Mouse (Mus musculus): ENCODE results near the gene Ccdc114.
"Not testable (repeated sequence)": the region's sequence is repeated elsewhere in the genome, so short reads cannot be mapped to it uniquely, and the experiment has no call there.

Ccdc114 gene

GRCm38 (mm10) chr7:45919083-45919671 lies 4.7 kb upstream of the Ccdc114 start:
- DNase-seq, result peak; percentile 36

DNA sequence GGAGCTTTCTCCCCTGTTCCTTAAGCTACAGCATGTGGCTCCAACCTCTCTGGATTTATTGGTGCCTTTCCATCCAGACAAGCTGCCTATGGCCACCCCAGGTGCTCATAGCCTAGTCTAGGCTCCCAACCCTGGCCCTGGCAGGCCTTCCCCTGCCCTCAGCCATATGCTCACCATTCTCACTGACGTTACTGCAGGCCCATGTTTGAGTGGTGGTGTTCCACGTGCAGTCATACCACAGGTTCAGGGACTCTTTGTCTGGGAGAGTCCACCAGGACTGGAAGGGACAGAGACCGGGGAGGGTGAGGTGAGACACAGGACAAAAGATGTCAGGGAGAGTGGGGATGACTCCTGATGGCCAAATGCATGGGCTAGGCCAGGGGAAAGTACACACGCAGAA lies 4.1 kb upstream of the Ccdc114 start:
- no peak for DNase-seq

- peak; percentile 43 for DNase-seq
Observed at GRCm38 (mm10) chr7:45920583-45921241, 3.2 kb upstream of the Ccdc114 start.

DNA sequence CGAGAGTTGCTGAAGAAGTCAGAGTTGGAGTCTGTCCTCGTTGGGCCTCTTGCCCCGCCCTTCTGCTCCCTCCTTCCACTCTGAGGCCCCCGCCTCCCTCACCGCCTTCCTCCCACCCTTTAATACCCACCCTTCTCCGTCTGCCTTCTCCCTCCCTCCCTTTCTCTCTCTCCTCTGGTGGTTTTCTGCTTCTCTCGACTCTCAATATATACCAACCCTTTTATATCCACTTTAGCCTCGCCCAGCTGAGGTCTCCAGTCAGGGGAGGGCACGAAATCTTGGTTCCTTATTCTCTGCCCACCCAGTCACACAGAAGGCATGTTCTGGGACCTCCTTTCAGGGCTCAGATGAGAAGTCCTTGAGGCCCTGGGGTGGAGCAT lies 2.6 kb upstream of the Ccdc114 start, which contains the start of gene Emp3:
TSS of gene Emp3 (minus strand) at position 163 of the 380 bp plus-strand sequence.
- peak; percentile 80 for DNase-seq

- DNase-seq, result no peak
Observed at GRCm38 (mm10) chr7:45921950-45922600, 1.8 kb upstream of the Ccdc114 start.

GRCm38 (mm10) chr7:45922928-45923761 lies 727 bp upstream of the Ccdc114 start:
- DNase-seq, result peak; percentile 97

GRCm38 (mm10) chr7:45924429-45924816 lies 551 bp downstream of the Ccdc114 start:
- peak; percentile 69 for DNase-seq

DNA sequence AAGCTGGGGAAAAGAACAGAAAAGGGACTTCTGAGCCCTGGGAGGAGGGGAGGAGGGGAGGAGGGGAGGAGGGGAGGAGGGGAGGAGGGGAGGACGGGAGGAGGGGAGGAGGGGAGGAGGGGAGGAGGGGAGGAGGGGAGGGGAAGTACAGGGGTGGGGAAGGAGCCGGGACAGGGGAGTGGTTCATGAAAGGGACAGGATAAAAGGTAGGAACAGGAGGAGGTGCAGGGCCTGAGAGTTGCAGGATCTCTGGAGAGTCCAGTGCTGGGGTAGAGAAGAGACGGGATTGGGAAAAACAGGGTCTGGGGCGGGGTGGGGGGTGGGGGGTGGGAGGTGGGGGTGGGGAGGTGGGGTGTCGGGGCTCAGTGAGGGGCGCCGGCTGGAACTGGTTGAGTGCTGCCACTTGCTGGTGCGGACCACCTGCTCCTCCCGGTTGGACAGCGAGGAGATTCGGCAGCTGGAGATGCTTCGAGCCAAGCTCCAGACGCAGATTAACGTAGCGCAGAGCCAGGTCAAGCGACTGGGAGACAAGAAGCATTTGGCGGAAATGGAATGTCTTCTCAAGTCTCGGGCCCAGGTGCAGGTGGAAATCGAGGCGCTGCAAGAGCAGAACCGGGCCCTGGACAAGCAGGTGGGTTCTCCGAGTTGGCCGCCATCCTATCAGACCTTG lies 4.9 kb downstream of the Ccdc114 start:
- peak; percentile 24 for DNase-seq

DNA sequence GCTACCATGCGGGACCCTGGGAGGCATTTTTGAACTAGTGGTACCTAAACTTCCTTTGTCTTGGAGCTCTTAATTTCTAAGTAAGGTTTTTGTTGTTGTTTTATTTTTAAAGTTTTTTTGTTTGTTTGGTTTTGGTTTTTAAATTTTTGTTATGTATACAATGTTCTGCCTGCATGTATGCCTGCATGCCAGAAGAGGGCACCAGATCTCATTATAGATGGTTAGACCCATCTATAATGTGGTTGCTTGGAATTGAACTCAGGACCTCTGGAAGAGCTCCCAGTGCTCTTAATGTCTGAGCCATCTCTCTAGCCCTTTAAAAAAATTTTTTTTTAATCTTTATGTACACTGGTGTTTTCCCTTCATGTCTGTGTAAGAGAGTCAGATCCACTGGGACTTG lies 5.8 kb downstream of the Ccdc114 start:
- DNase-seq, result no peak

DNA sequence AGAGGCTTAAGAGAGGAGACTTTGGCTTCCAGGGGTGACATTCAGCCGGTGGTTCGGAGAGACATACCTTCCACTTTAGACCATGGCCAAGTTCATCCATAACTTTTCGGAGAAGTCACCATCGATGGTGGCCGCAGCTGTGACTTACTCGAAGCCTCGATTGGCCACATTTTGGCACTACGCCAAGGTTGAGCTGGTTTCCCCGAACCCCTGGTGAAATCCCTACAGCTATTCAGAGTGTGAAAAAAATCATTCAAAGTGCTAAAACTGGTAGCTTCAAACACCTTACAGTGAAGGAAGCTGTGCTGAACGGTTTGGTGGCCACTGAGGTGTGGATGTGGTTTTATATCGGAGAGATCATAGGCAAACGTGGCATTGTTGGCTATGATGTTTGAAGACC lies 9.9 kb downstream of the Ccdc114 start:
- DNase-seq, result not testable (repeated sequence)

DNA sequence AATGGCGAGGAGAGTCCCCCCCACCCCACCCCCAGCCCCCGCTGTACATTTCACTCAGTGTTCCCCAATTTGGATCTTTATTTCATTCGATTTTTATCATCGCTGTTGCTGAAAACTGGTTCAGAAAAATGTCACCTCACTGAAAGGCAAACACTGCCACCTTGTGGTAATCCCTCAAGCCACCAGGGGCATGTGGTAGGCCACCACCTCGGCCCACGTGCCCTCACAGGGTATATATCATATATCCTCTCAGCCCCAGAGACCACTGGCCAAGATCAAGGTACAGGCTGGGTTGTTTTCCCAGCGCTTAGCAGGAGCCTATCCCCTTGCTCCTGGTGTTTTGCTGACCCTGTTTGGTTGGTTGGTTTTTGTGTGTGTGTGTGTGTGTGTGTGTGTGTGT lies 11.2 kb downstream of the Ccdc114 start:
- DNase-seq, result peak; percentile 82

GRCm38 (mm10) chr7:45939836-45940235 lies 16.0 kb downstream of the Ccdc114 start:
- DNase-seq, result peak; percentile 45

DNA sequence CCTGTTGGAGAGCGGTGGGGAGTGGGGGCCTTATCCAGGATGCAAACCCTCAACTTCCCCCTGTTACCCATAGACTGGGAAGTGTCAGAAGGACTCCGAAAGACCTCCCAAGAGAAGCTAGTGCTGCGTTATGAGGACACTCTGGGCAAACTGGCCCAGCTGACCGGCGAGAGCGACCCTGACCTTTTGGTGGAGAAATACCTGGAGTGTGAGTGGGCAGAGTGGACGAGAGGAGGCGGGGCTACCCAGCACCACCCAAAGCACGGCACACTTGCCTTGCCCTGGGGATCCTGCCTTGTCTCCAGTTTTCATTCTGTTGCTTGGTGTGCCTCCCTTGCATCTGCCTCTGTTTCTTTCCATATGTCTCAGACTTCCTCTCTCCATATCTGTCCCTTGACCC lies 18.1 kb downstream of the Ccdc114 start:
- no peak for DNase-seq

DNA sequence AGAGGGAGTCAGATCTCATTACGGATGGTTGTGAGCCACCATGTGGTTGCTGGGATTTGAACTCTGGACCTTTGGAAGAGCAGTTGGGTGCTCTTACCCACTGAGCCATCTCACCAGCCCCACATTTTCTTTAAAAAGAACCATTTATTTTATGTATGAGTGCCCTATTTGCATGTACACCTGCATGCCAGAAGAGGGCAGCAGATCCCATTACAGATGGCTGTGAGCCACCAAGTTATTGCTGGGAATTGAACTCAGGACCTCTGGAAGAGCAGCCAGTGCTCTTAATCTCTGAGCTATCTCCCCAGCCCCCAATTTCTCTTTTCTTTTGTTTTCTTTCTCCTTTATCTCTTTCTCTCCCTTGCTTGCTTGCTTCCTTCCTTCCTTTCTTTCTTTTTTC lies 19.4 kb downstream of the Ccdc114 start:
- not testable (repeated sequence) for DNase-seq

GRCm38 (mm10) chr7:45949061-45949460 lies 25.2 kb downstream of the Ccdc114 start:
- DNase-seq, result no peak

GRCm38 (mm10) chr7:45956611-45957010 lies 32.7 kb downstream of the Ccdc114 start:
- DNase-seq, result no peak

DNA sequence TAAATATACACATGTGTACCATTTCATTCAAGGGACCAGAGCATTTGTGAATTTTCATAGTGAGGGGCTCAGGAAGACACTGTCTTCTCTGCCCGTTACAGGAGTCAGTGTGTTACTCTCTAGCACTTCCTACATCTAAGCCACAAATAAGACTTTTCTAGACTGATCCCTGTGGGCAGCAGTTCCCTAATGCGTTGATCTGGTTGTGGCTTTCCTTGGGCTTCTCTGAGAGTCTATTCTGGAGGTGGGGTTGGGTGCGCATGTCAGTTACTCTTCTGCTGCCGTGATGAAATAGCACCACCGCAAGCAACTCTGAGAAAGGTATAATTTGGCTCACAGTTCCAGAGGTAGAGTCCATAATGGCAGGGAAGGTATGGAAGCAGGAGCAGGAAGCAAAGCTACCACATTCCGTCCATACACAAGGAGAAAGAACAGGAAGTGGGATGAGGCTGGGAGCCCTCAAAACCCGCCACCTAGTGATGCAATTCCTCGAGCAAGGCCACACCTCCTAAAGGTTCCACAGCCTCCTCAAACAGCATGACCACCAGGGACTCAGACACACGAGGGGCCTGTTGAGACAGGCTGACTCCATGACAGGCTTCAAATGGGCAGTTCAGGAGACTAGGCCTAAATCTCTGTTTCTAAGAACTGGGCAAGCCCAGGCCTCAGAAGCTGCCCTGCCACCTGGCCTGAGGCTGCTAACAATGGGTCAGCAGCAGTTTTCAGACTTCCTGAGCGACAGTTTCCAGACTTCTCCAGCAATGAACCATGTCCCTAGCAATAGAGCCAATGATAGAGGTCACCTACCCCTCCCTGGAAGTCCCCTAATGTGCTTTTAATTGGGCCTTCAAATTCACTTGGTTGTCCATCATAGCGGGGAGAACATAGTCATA lies 48.2 kb downstream of the Ccdc114 start:
- DNase-seq, result no peak

DNA sequence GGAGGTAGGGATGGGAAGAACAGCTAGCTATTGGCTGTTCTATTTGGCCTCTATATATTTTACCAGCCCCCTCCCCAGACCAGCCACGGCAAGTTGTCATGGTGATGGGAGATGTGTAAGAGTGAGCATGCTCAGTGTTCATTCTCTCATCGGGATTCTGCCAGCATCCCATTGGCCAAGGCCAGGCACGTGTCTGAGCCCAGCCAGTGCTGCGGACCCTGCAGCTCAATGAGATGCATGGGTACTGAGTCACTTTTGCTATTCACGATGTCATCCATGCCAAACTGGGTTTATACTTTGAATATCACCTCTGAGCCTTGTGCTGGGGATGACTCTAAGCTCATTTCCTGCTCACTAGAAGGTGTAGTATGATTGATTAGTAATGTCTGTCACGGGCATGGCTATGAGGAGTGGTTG lies 49.4 kb downstream of the Ccdc114 start:
- no peak for DNase-seq

DNA sequence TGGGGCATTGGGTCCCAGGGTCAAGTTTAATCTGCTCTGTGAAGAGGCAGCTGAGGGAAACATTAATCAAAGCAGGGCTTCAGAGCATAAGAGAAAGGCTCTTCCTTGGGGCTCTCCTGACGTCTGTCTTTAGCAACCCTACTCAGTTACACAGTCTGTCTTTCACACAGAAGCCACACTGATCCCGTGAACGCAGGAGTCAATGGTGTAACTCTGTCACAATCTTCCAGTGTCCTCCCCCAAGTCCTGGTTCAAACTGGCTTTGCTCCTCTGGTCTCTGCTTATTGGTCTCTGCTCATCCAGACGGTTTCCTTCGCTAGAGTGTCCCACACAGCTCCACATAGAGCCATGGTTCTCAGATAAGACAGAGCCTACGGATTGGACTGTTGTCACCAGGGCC lies 50.2 kb downstream of the Ccdc114 start:
- DNase-seq, result no peak

DNA sequence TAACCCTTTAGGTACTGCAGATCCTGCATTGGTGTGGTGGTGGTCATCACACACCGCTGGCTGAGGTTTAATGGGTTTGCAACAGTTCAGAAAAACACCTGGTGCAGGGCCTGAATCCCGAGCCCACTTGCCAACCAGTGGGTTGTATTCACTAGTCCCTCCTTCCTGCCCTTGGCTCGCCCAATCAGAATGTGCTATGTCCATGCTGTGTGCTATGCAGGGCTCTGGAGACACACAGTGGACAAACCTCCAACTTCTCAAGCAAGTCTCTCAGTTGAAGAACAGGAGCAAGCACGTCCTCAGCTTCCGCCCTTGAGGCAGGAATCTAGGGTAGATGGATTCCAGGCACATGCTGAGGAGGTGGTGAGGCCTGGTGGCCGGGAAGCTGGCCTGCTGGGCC lies 50.6 kb downstream of the Ccdc114 start:
- peak; percentile 26 for DNase-seq

- no peak for DNase-seq
Observed at GRCm38 (mm10) chr7:45981612-45982011, 57.7 kb downstream of the Ccdc114 start.

- DNase-seq, result no peak
Observed at GRCm38 (mm10) chr7:45986893-45987292, 63.0 kb downstream of the Ccdc114 start.
